Mouse (Mus musculus) limb, embryonic 10.5 days (tissue): Measurements from ENCODE around the gene Rmnd5a. TPM values are rescaled to one million over a fixed set of nuclear protein-coding genes. Genes with fewer than 3 reads are reported as not detected.

Experiments
- DNase-seq: peaks from one replicate; pipeline ENCODE4 v3.0.0-alpha.2; 2017; ENCODE audit warnings: low spot score
- H3K27ac ChIP-seq: fragments of 300-500 bp; sonication (generic); 2 replicates; pipeline ENCODE4 v1.5.1; 2016; ENCODE audit warnings: mild to moderate bottlenecking
- H3K27me3 ChIP-seq: fragments of 300-500 bp; sonication (generic); 2 replicates; pipeline ENCODE4 v1.6.1; 2016; ENCODE audit warnings: low read depth, mild to moderate bottlenecking; ENCODE audit not compliant: poor library complexity, severe bottlenecking
- H3K36me3 ChIP-seq: fragments of 300-500 bp; sonication (generic); 2 replicates; pipeline ENCODE4 v1.6.1; 2016; ENCODE audit warnings: mild to moderate bottlenecking, moderate library complexity
- H3K4me1 ChIP-seq: fragments of 300-500 bp; sonication (generic); 2 replicates; pipeline ENCODE4 v1.6.1; 2016
- H3K4me3 ChIP-seq: fragments of 300-500 bp; sonication (generic); 2 replicates; pipeline ENCODE4 v1.5.1; 2016; ENCODE audit warnings: mild to moderate bottlenecking, moderate library complexity
- H3K9me3 ChIP-seq: fragments of 300-500 bp; sonication (generic); replicated peaks from 2 replicates; pipeline ENCODE4 v1.6.1; 2016; ENCODE audit warnings: mild to moderate bottlenecking
- WGBS: fragments of 180-500 bp; shearing (Covaris S2); methylation state at CpG from one replicate; pipeline ENCODE4 v1.1.7; 2016; 5-methylcytosine and 5-hydroxymethylcytosine counted together
- polyA plus RNA-seq: library from polyadenylated mRNA; unstranded; fragments of >200 nt; fragmentation: Nextera tagmentation; extraction: Ambion mirVana; gene quantifications from 2 replicates; pipeline ENCODE4 v1.2.1, GENCODE M21; 2016

Rmnd5a gene
- polyA plus RNA-seq, 1 experiment from 2014 or later: 15.5 TPM

- WGBS: 97% methylated on average over 13 of the region's 13 CpGs
- DNase-seq: no peak
- H3K27ac ChIP-seq: no peak overlapping the region
Measured at GRCm38 (mm10) chr6:71376711-71377110, 63.7 kb downstream of the Rmnd5a start.

GRCm38 (mm10) chr6:71374921-71375320, 65.5 kb downstream of the Rmnd5a start:
- no peak for DNase-seq
- Histone ChIP-seq H3K9me3 (no peaks in the 10 kb centered on the region), H3K4me3 (no peak overlapping the region), H3K36me3 (no peaks in the 10 kb centered on the region), H3K4me1 (no peaks in the 10 kb centered on the region), H3K27ac (no peak overlapping the region), H3K27me3 (no peaks in the 10 kb centered on the region)
- WGBS: 75% methylated on average over 2 of the region's 2 CpGs

More at GRCm38 (mm10) chr6:71376711-71377110, 63.7 kb downstream of the Rmnd5a start:
- H3K36me3 ChIP-seq: no peaks in the 10 kb centered on the region
- no peaks in the 10 kb centered on the region for H3K27me3 ChIP-seq
- H3K4me3 ChIP-seq: no peak overlapping the region
- no peaks in the 10 kb centered on the region for H3K4me1 ChIP-seq
- H3K9me3 ChIP-seq: no peaks in the 10 kb centered on the region

- WGBS: 90% methylated on average over 19 of the region's 19 CpGs
- no peak for DNase-seq
- H3K4me1 ChIP-seq: no peaks in the 10 kb centered on the region
- no peaks in the 10 kb centered on the region for H3K36me3 ChIP-seq
- no peaks in the 10 kb centered on the region for H3K9me3 ChIP-seq
- no peaks in the 10 kb centered on the region for H3K27me3 ChIP-seq
- no peak overlapping the region for H3K4me3 ChIP-seq
- no peak overlapping the region for H3K27ac ChIP-seq
Measured at GRCm38 (mm10) chr6:71374311-71374829, 66.1 kb downstream of the Rmnd5a start.

GRCm38 (mm10) chr6:71373249-71373775, 67.1 kb downstream of the Rmnd5a start, which contains the start of gene Cd8a:
Gene Cd8a, plus strand, starts transcription at chr6:71373427.
- no peaks in the 10 kb centered on the region for H3K4me1 ChIP-seq
- H3K27me3 ChIP-seq: no peaks in the 10 kb centered on the region
- no peaks in the 10 kb centered on the region for H3K36me3 ChIP-seq
- H3K4me3 ChIP-seq: no peak within 1 kb of the TSS
- no peaks in the 10 kb centered on the region for H3K9me3 ChIP-seq
- WGBS: 81% methylated on average over 14 of the region's 14 CpGs
- no peak within 1 kb of the TSS for H3K27ac ChIP-seq
- DNase-seq: no peak

- Histone ChIP-seq H3K36me3 (no peaks in the 10 kb centered on the region), H3K4me3 (no peak overlapping the region), H3K27me3 (no peaks in the 10 kb centered on the region), H3K9me3 (no peaks in the 10 kb centered on the region), H3K4me1 (no peaks in the 10 kb centered on the region), H3K27ac (no peak overlapping the region)
- WGBS: 86% methylated on average over 5 of the region's 5 CpGs
- no peak for DNase-seq
Measured at GRCm38 (mm10) chr6:71372041-71372720, 68.3 kb downstream of the Rmnd5a start.

GRCm38 (mm10) chr6:71371085-71371605, 69.3 kb downstream of the Rmnd5a start:
- 90% methylated on average over 5 of the region's 5 CpGs for WGBS
- no peaks in the 10 kb centered on the region for H3K27me3 ChIP-seq
- H3K4me1 ChIP-seq: no peaks in the 10 kb centered on the region
- no peak for DNase-seq
- no peak overlapping the region for H3K4me3 ChIP-seq
- H3K27ac ChIP-seq: no peak overlapping the region
- H3K9me3 ChIP-seq: no peaks in the 10 kb centered on the region
- H3K36me3 ChIP-seq: no peaks in the 10 kb centered on the region

GRCm38 (mm10) chr6:71369416-71369815, 71.0 kb downstream of the Rmnd5a start:
- Histone ChIP-seq H3K27ac (no peak overlapping the region), H3K36me3 (no peaks in the 10 kb centered on the region), H3K9me3 (no peaks in the 10 kb centered on the region), H3K4me1 (no peaks in the 10 kb centered on the region), H3K4me3 (no peak overlapping the region), H3K27me3 (no peaks in the 10 kb centered on the region)
- no peak for DNase-seq
- WGBS: 87% methylated on average over 6 of the region's 6 CpGs

GRCm38 (mm10) chr6:71363995-71364394, 76.4 kb downstream of the Rmnd5a start:
- 82% methylated on average over 2 of the region's 2 CpGs for WGBS
- no peak for DNase-seq
- Histone ChIP-seq H3K9me3 (no peaks in the 10 kb centered on the region), H3K4me3 (no peak overlapping the region), H3K27ac (no peak overlapping the region), H3K27me3 (no peaks in the 10 kb centered on the region), H3K4me1 (no peaks in the 10 kb centered on the region), H3K36me3 (no peaks in the 10 kb centered on the region)

GRCm38 (mm10) chr6:71361156-71361670, 79.2 kb downstream of the Rmnd5a start:
- Histone ChIP-seq H3K36me3 (no peaks in the 10 kb centered on the region), H3K4me3 (no peak overlapping the region), H3K4me1 (no peaks in the 10 kb centered on the region), H3K9me3 (no peaks in the 10 kb centered on the region), H3K27ac (no peak overlapping the region), H3K27me3 (no peaks in the 10 kb centered on the region)
- no peak for DNase-seq
- WGBS: 93% methylated on average over 10 of the region's 10 CpGs

GRCm38 (mm10) chr6:71360751-71361150, 79.7 kb downstream of the Rmnd5a start:
- H3K27ac ChIP-seq: no peak overlapping the region
- WGBS: 63% methylated on average over 5 of the region's 5 CpGs
- DNase-seq: no peak

GRCm38 (mm10) chr6:71360221-71360620, 80.2 kb downstream of the Rmnd5a start:
- H3K4me1 ChIP-seq: no peaks in the 10 kb centered on the region
- no peak for DNase-seq
- no peak overlapping the region for H3K4me3 ChIP-seq
- 79% methylated on average over 4 of the region's 4 CpGs for WGBS
- no peaks in the 10 kb centered on the region for H3K36me3 ChIP-seq
- H3K27me3 ChIP-seq: no peaks in the 10 kb centered on the region
- no peaks in the 10 kb centered on the region for H3K9me3 ChIP-seq
- no peak overlapping the region for H3K27ac ChIP-seq

More at GRCm38 (mm10) chr6:71360751-71361150, 79.7 kb downstream of the Rmnd5a start:
- no peak overlapping the region for H3K4me3 ChIP-seq
- H3K9me3 ChIP-seq: no peaks in the 10 kb centered on the region
- no peaks in the 10 kb centered on the region for H3K36me3 ChIP-seq
- no peaks in the 10 kb centered on the region for H3K4me1 ChIP-seq
- no peaks in the 10 kb centered on the region for H3K27me3 ChIP-seq

GRCm38 (mm10) chr6:71357493-71357892, 82.9 kb downstream of the Rmnd5a start:
- no peak overlapping the region for H3K27ac ChIP-seq
- no peaks in the 10 kb centered on the region for H3K4me1 ChIP-seq
- DNase-seq: no peak
- H3K4me3 ChIP-seq: no peak overlapping the region
- H3K36me3 ChIP-seq: no peaks in the 10 kb centered on the region
- H3K27me3 ChIP-seq: no peaks in the 10 kb centered on the region
- H3K9me3 ChIP-seq: no peaks in the 10 kb centered on the region
- 92% methylated on average over 7 of the region's 7 CpGs for WGBS

GRCm38 (mm10) chr6:71353722-71354121, 86.7 kb downstream of the Rmnd5a start:
- Histone ChIP-seq H3K9me3 (no peaks in the 10 kb centered on the region), H3K4me3 (no peak overlapping the region), H3K27me3 (no peaks in the 10 kb centered on the region), H3K36me3 (no peaks in the 10 kb centered on the region), H3K27ac (no peak overlapping the region), H3K4me1 (no peaks in the 10 kb centered on the region)
- no peak for DNase-seq
- 89% methylated on average over 2 of the region's 2 CpGs for WGBS
